Mouse (Mus musculus) ES-Bruce4 (cell line): Measurements from ENCODE around the gene Edn3. TPM values are rescaled to one million over a fixed set of nuclear protein-coding genes. Genes with fewer than 3 reads are reported as not detected.

ENCODE experiments used
- H3K27ac ChIP-seq: 2 replicates; pipeline ENCODE4 v1.5.1; 2012; ENCODE audit warnings: low read length, inconsistent platforms; ENCODE audit not compliant: insufficient read depth
- H3K27me3 ChIP-seq: 2 replicates; pipeline ENCODE4 v1.6.1; 2012; ENCODE audit warnings: mild to moderate bottlenecking, low read length, inconsistent platforms; ENCODE audit not compliant: control insufficient read depth, poor library complexity, insufficient read depth, severe bottlenecking
- H3K36me3 ChIP-seq: 2 replicates; pipeline ENCODE4 v1.6.1; 2012; ENCODE audit warnings: inconsistent platforms, mild to moderate bottlenecking, low read length, moderate library complexity; ENCODE audit not compliant: control insufficient read depth, poor library complexity, insufficient read depth, severe bottlenecking
- H3K4me1 ChIP-seq: one replicate; pipeline ENCODE4 v1.8.1; 2011; ENCODE audit warnings: low read length; ENCODE audit not compliant: control insufficient read depth, insufficient read depth
- H3K4me3 ChIP-seq: 2 replicates; pipeline ENCODE4 v1.5.1; 2011; ENCODE audit warnings: low read depth, mild to moderate bottlenecking, low read length
- H3K9ac ChIP-seq: 2 replicates; pipeline ENCODE4 v1.6.1; 2012; ENCODE audit warnings: low read depth, mild to moderate bottlenecking, inconsistent platforms; ENCODE audit not compliant: poor library complexity, severe bottlenecking
- H3K9me3 ChIP-seq: replicated peaks from 2 replicates; pipeline ENCODE4 v1.6.1; 2012; ENCODE audit warnings: mild to moderate bottlenecking, low read length, inconsistent platforms; ENCODE audit not compliant: control insufficient read depth, poor library complexity, insufficient read depth, severe bottlenecking
- CTCF ChIP-seq: IDR thresholded peaks from one replicate; pipeline ENCODE4 v1.8.1; 2011; ENCODE audit warnings: low read depth, low read length
- EP300 ChIP-seq: IDR thresholded peaks from 2 replicates; pipeline ENCODE4 v1.6.1; 2011; ENCODE audit warnings: low read depth, low read length; ENCODE audit not compliant: insufficient read depth
- POLR2A ChIP-seq: IDR thresholded peaks from one replicate; pipeline ENCODE4 v1.8.1; 2011; ENCODE audit warnings: low read length; ENCODE audit not compliant: insufficient read depth
- polyA plus RNA-seq: library from polyadenylated mRNA; stranded (reverse); fragments of >200 nt; gene quantifications from 2 replicates; pipeline ENCODE4 v1.2.4, GENCODE M21; 2011; ENCODE audit warnings: low read depth; ENCODE audit not compliant: missing spikeins, insufficient read depth, insufficient read length

The Edn3 gene
- polyA plus RNA-seq, 1 experiment = 0.79 TPM

DNA sequence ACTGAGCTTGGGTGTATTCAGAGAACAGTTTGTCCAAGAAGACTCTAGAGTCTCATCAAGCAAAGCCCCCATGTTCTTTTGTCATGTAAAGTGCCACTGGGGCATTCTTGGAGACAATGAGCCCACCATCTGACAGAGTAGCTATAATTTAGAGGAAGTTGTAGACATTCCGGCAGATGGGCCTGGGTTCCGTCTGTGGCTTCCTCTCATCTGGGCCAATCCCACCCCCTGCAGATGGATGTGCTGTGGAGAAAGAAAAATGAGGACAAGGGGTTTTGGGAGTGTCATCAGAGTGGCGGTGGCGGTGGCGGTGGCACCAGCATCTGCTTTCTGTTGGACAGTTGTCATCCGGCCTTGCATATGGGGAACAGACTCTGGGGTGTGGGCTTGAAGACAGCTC is 42.0 kb downstream of the Edn3 start:
- no peaks in the 10 kb centered on the region; the same call in 1 of the 2 replicates for H3K9me3 ChIP-seq
- no peaks in the 10 kb centered on the region for H3K36me3 ChIP-seq
- H3K27me3 ChIP-seq = no peaks in the 10 kb centered on the region
- TF ChIP-seq POLR2A = no peak
- no peak for TF ChIP-seq EP300
- TF ChIP-seq CTCF = no peak
- H3K9ac ChIP-seq = no peak overlapping the region
- H3K4me1 ChIP-seq = no peaks in the 10 kb centered on the region
- no peak overlapping the region for H3K4me3 ChIP-seq
- no peak overlapping the region for H3K27ac ChIP-seq

DNA sequence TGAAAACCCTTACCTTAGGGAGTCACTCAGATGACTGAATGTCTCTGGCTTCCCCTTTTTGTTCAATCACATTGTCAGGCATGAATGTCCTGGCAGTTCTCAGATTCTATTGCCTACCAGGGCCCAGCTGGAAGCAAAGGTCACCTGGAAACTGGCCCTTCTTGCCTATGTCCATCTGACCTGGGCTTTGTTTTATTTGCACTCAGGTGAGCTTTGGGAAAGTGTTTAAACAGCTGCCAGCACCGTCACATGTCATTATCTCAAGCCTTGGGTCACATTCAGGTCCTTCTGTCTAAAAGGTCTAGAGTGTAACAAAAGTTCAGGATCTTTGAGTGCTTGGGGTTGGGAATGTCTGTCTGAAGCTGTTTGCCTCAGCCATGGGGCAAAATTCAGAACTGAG is 43.2 kb downstream of the Edn3 start:
- no peaks in the 10 kb centered on the region for H3K27me3 ChIP-seq
- H3K4me3 ChIP-seq = no peak overlapping the region
- H3K36me3 ChIP-seq = no peaks in the 10 kb centered on the region
- H3K4me1 ChIP-seq = no peaks in the 10 kb centered on the region
- H3K9ac ChIP-seq = no peak overlapping the region
- no peak for TF ChIP-seq POLR2A
- no peak for TF ChIP-seq EP300
- no peak for TF ChIP-seq CTCF
- H3K9me3 ChIP-seq = no peaks in the 10 kb centered on the region; the same call in 1 of the 2 replicates
- no peak overlapping the region for H3K27ac ChIP-seq

DNA sequence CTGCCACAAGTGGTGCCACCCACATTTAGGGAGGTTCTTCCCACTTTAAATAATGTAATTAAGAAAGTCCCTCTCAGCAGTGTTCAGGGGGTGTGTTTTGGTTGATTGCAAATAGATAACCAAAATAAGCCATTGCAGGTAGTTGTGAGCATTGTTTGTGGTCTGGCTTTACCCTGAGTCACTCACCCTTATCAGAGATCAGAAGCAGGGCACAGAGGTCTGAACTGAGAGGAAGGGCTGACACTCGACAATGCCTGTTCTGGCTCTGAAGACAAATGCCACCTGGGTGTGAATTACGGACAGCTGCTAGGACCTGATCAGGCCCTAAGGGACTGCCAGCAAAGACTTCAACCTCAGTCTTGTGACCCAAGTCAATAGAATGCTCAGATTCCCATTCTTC is 47.5 kb downstream of the Edn3 start:
- no peak for TF ChIP-seq EP300
- no peak for TF ChIP-seq CTCF
- no peak for TF ChIP-seq POLR2A
- H3K36me3 ChIP-seq = no peaks in the 10 kb centered on the region
- no peaks in the 10 kb centered on the region for H3K4me1 ChIP-seq
- H3K9me3 ChIP-seq = no peaks in the 10 kb centered on the region; the same call in 1 of the 2 replicates
- H3K4me3 ChIP-seq = no peak overlapping the region
- H3K27ac ChIP-seq = no peak overlapping the region
- no peak overlapping the region for H3K9ac ChIP-seq
- H3K27me3 ChIP-seq = no peaks in the 10 kb centered on the region

DNA sequence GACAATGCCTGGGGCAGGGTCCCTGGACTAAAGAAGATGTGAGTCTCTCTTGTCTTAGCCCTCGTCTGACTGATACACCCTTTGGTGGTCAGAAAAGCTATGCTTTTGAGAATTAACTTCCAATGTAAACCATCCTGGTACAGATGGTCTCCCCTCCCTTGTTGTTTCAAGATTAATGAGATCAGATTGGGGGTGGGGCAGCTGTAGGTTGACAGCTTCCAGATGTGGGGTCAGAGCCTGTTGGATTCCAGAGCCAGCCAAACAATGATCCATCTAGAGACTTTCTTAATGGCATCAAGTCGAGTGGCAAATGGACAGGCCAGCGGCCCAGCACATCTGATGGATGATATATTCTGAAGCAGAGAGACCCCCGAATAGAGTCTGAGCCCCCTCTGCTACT is 48.9 kb downstream of the Edn3 start:
- H3K4me3 ChIP-seq = no peak overlapping the region
- no peaks in the 10 kb centered on the region for H3K27me3 ChIP-seq
- H3K27ac ChIP-seq = no peak overlapping the region
- no peaks in the 10 kb centered on the region for H3K4me1 ChIP-seq
- no peak overlapping the region for H3K9ac ChIP-seq
- no peaks in the 10 kb centered on the region for H3K36me3 ChIP-seq
- H3K9me3 ChIP-seq = no peaks in the 10 kb centered on the region; the same call in 1 of the 2 replicates
- no peak for TF ChIP-seq POLR2A
- no peak for TF ChIP-seq EP300
- TF ChIP-seq CTCF = no peak

DNA sequence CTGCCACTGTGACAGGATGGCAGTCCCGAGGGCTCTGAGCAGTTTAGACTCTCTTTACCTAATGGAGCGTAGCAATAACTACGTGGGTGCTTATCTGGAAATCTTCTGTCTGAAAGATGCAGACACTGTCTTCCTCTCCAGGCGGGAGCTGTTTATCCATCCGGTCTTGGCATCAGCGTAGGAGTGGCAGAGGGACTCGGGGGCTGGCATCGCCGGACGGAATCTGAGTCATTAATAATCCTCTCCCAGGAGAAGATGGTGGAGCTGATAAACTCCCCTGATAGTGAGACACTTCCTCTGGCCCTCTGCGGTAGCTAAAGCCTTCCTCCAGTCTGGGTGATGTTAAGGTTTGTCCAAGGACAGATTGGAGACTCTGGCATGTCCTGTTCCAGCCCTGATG is 52.9 kb downstream of the Edn3 start:
- Histone ChIP-seq H3K36me3 (no peaks in the 10 kb centered on the region), H3K9ac (no peak overlapping the region), H3K27me3 (no peaks in the 10 kb centered on the region), H3K27ac (no peak overlapping the region), H3K4me1 (no peaks in the 10 kb centered on the region), H3K4me3 (no peak overlapping the region), H3K9me3 (no peaks in the 10 kb centered on the region)
- TF ChIP-seq POLR2A (no peak), CTCF (no peak), EP300 (no peak)

GRCm38 (mm10) chr2:174816163-174816562 is 55.7 kb downstream of the Edn3 start:
- Histone ChIP-seq H3K9ac (no peak overlapping the region), H3K27me3 (no peaks in the 10 kb centered on the region), H3K27ac (no peak overlapping the region), H3K4me1 (no peaks in the 10 kb centered on the region), H3K36me3 (no peaks in the 10 kb centered on the region), H3K4me3 (no peak overlapping the region), H3K9me3 (no peaks in the 10 kb centered on the region)
- TF ChIP-seq EP300 (no peak), POLR2A (no peak), CTCF (no peak)
